Mouse (Mus musculus) ES-Bruce4 (cell line): ENCODE data around the gene Ddx19a.

Experiments used
- CTCF ChIP-seq: IDR thresholded peaks from one replicate; pipeline ENCODE4 v1.8.1; 2011; ENCODE audit warnings: low read depth, low read length
- EP300 ChIP-seq: IDR thresholded peaks from 2 replicates; pipeline ENCODE4 v1.6.1; 2011; ENCODE audit warnings: low read depth, low read length; ENCODE audit not compliant: insufficient read depth
- POLR2A ChIP-seq: IDR thresholded peaks from one replicate; pipeline ENCODE4 v1.8.1; 2011; ENCODE audit warnings: low read length; ENCODE audit not compliant: insufficient read depth

- TF ChIP-seq EP300 (no peak), POLR2A (no peak), CTCF (no peak)
Measured at GRCm38 (mm10) chr8:110958135-110958534, 39.5 kb downstream of the Ddx19a start.
